ENCODE assay signal across 10 mouse cellular contexts in genomic region chr11:102725574-102725973, GRCm38 (mm10). TPM values are rescaled to one million over a fixed set of nuclear protein-coding genes. Genes with fewer than 3 reads are reported as not detected.
DNase-seq lines count a peak whose midpoint lies in the region; TF ChIP-seq lines count a peak whose summit lies in the region.
"Had no signal": no experiment of that assay in that cellular context is flagged by ENCODE, and none has a peak within 500 bp of the region (broad histone marks: within the 10 kb centered on the region; RNA-seq: fewer than 3 reads in every experiment).

No protein-coding gene starts in this region.

- TF ChIP-seq EP300 in ES-Bruce4 (IDR thresholded peaks at IDR 0.05; ENCODE audit: insufficient read depth, low read depth, low read length): no peak

- no peak overlapping the region for H3K27ac ChIP-seq in left cerebral cortex, adult 2 months
- H3K27ac ChIP-seq in ES-Bruce4 (ENCODE audit: insufficient read depth, low read length): no peak overlapping the region

- H3K27me3 ChIP-seq in ES-Bruce4 (ENCODE audit: control insufficient read depth, insufficient read depth, low read length, poor library complexity, severe bottlenecking): no peaks in the 10 kb centered on the region

- no peak overlapping the region for H3K4me3 ChIP-seq in left cerebral cortex, adult 2 months
- no peak overlapping the region for H3K4me3 ChIP-seq in ES-Bruce4 (ENCODE audit: low read depth, low read length)

- intact Hi-C loops in left cerebral cortex, adult 2 months (cut with DNase I): no loop called here

- peak; percentile 62 to 63 for DNase-seq in cerebellum, postnatal 10 days
- DNase-seq in cerebellum, adult 11 months: no peak
- peak in 1 of 2 experiments; percentile 19 for DNase-seq in left cerebral cortex, adult 2 months (ENCODE audit: extremely low spot score in 1 of 2, low spot score in 2 of 2)
- no peak for DNase-seq in left cerebral cortex, adult 9 months (ENCODE audit: low spot score in 2 of 2)
- DNase-seq in forelimb bud, embryonic 11.5 days (ENCODE audit: low read depth, low spot score): peak; percentile 20
- no peak for DNase-seq in urinary bladder, postnatal 4 days (ENCODE audit: low spot score in 2 of 2)
- DNase-seq in urinary bladder, postnatal 36 days (ENCODE audit: low spot score in 2 of 2): no peak
- DNase-seq: gastrocnemius, postnatal 25 days had no signal

- TF ChIP-seq POLR2A in ES-Bruce4 (IDR thresholded peaks at IDR 0.05; ENCODE audit: insufficient read depth, low read length): no peak

- no peaks in the 10 kb centered on the region for H3K36me3 ChIP-seq in ES-Bruce4 (ENCODE audit: control insufficient read depth, insufficient read depth, low read length, poor library complexity, severe bottlenecking)
- H3K36me3 ChIP-seq: G1E had no signal

- no peaks in the 10 kb centered on the region for H3K9me3 ChIP-seq in ES-Bruce4 (replicated peaks; ENCODE audit: control insufficient read depth, insufficient read depth, low read length, poor library complexity, severe bottlenecking)
- H3K9me3 ChIP-seq: G1E had no signal

- peak; percentile 48 for TF ChIP-seq CTCF in left cerebral cortex, adult 2 months (IDR thresholded peaks at IDR 0.05)
- peak; percentile 69 for TF ChIP-seq CTCF in ES-Bruce4 (IDR thresholded peaks at IDR 0.05; ENCODE audit: low read depth, low read length)

- H3K9ac ChIP-seq in ES-Bruce4 (ENCODE audit: low read depth, poor library complexity, severe bottlenecking): no peak overlapping the region

- no peaks in the 10 kb centered on the region for H3K4me1 ChIP-seq in ES-Bruce4 (ENCODE audit: control insufficient read depth, insufficient read depth, low read length)

RNA-seq across cellular contexts. Expression of gene Ccdc43, which starts 28.0 kb away (rescaled TPM):
- 10 to 100 TPM; 24.6 to 34.5 TPM for total RNA-seq in left cerebral cortex, adult 2 months (2021)
- 53.9 and 62.0 TPM in 2 replicates for polyA plus RNA-seq in ES-Bruce4 (2011; ENCODE audit: insufficient read depth, insufficient read length, low read depth, missing spikeins)

RNA-seq across cellular contexts. Expression of gene Adam11, which starts 35.7 kb away (rescaled TPM):
- 100 to 1,000 TPM; 128 to 140 TPM for total RNA-seq in left cerebral cortex, adult 2 months (2021)
- polyA plus RNA-seq in ES-Bruce4 (2011; ENCODE audit: insufficient read depth, insufficient read length, low read depth, missing spikeins): 1.2 and 2.4 TPM in 2 replicates
- polyA plus RNA-seq: G1E had no signal

Comparison
In these comparisons a context has a peak if more than half of its experiments do, and no peak if none do; other contexts are left out.
1. DNase-seq: peak in cerebellum, postnatal 10 days (2 of 2) and forelimb bud, embryonic 11.5 days (single experiment); none in cerebellum, adult 11 months (single experiment), left cerebral cortex, adult 9 months (0 of 2), urinary bladder, postnatal 4 days (0 of 2) and urinary bladder, postnatal 36 days (0 of 2).